Mouse (Mus musculus) heart, embryonic 12.5 days (tissue): ENCODE data around the gene Pnpla5. TPM values are rescaled to one million over a fixed set of nuclear protein-coding genes. Genes with fewer than 3 reads are reported as not detected.

Experiments used
- ATAC-seq: fragments of 200-750 bp; cut with Nextera tagmentation; 2 replicates; pipeline ENCODE4 v1.8.0; 2017; ENCODE audit warnings: moderate TSS enrichment, moderate library complexity; ENCODE audit not compliant: insufficient number of reproducible peaks, low FRiP score
- H3K27ac ChIP-seq: fragments of 300-500 bp; sonication (generic); 2 replicates; pipeline ENCODE4 v1.5.1; 2016; ENCODE audit warnings: mild to moderate bottlenecking, moderate library complexity; ENCODE audit not compliant: poor library complexity, severe bottlenecking
- H3K27me3 ChIP-seq: fragments of 300-500 bp; sonication (generic); replicated peaks from 2 replicates; pipeline ENCODE4 v1.6.1; 2016; ENCODE audit warnings: mild to moderate bottlenecking, moderate library complexity
- H3K36me3 ChIP-seq: fragments of 300-500 bp; sonication (generic); 2 replicates; pipeline ENCODE4 v1.6.1; 2016; ENCODE audit warnings: mild to moderate bottlenecking, moderate library complexity
- H3K4me1 ChIP-seq: fragments of 300-500 bp; sonication (generic); replicated peaks from 2 replicates; pipeline ENCODE4 v1.6.1; 2016; ENCODE audit warnings: mild to moderate bottlenecking
- H3K4me2 ChIP-seq: fragments of 300-500 bp; sonication (generic); 2 replicates; pipeline ENCODE4 v1.6.1; 2016; ENCODE audit warnings: mild to moderate bottlenecking, moderate library complexity
- H3K4me3 ChIP-seq: fragments of 300-500 bp; sonication (generic); 2 replicates; pipeline ENCODE4 v1.5.1; 2016; ENCODE audit warnings: mild to moderate bottlenecking
- H3K9ac ChIP-seq: fragments of 300-500 bp; sonication (generic); 2 replicates; pipeline ENCODE4 v1.6.1; 2016; ENCODE audit warnings: mild to moderate bottlenecking, moderate library complexity
- H3K9me3 ChIP-seq: fragments of 300-500 bp; sonication (generic); replicated peaks from 2 replicates; pipeline ENCODE4 v1.6.1; 2016; ENCODE audit warnings: mild to moderate bottlenecking, moderate library complexity
- WGBS: fragments of 180-500 bp; shearing (Covaris S2); methylation state at CpG from one replicate; pipeline ENCODE4 v1.1.7; 2016; 5-methylcytosine and 5-hydroxymethylcytosine counted together
- polyA plus RNA-seq: library from polyadenylated mRNA; unstranded; fragments of >200 nt; fragmentation: Nextera tagmentation; extraction: Ambion mirVana; gene quantifications from 2 replicates; pipeline ENCODE4 v1.2.1, GENCODE M21; 2016

Gene Pnpla5
- polyA plus RNA-seq, 1 experiment from 2014 or later = not detected

- no peak for ATAC-seq
- 24% methylated on average over 12 of the region's 12 CpGs for WGBS
These were observed 36.6 kb downstream of the Pnpla5 start for GRCm38 (mm10) chr15:84086364-84086763.

GRCm38 (mm10) chr15:84080069-84080468 lies 42.9 kb downstream of the Pnpla5 start:
- Histone ChIP-seq H3K27ac (no peak overlapping the region), H3K4me3 (no peak overlapping the region), H3K9me3 (no peaks in the 10 kb centered on the region), H3K27me3 (peaks cover 33% of the 10 kb centered on the region), H3K4me1 (no peaks in the 10 kb centered on the region), H3K9ac (no peak overlapping the region), H3K36me3 (no peaks in the 10 kb centered on the region), H3K4me2 (no peak overlapping the region)
- WGBS = 32% methylated on average over 7 of the region's 7 CpGs
- no peak for ATAC-seq

More at GRCm38 (mm10) chr15:84086364-84086763, 36.6 kb downstream of the Pnpla5 start:
- Histone ChIP-seq H3K4me2 (no peak overlapping the region), H3K4me1 (no peaks in the 10 kb centered on the region), H3K9ac (no peak overlapping the region), H3K4me3 (no peak overlapping the region), H3K36me3 (no peaks in the 10 kb centered on the region), H3K9me3 (no peaks in the 10 kb centered on the region), H3K27ac (no peak overlapping the region), H3K27me3 (peaks cover 42% of the 10 kb centered on the region)

GRCm38 (mm10) chr15:84079519-84079918 lies 43.5 kb downstream of the Pnpla5 start:
- 0 out of 2 replicates have a peak, but pooled peaks cover 2% of the 10 kb centered on the region for H3K4me1 ChIP-seq
- H3K27ac ChIP-seq = no peak overlapping the region
- H3K27me3 ChIP-seq = peaks cover 39% of the 10 kb centered on the region
- no peaks in the 10 kb centered on the region for H3K36me3 ChIP-seq
- 77% methylated on average over 2 of the region's 2 CpGs for WGBS
- H3K4me3 ChIP-seq = no peak overlapping the region
- no peak overlapping the region for H3K4me2 ChIP-seq
- H3K9me3 ChIP-seq = no peaks in the 10 kb centered on the region
- ATAC-seq = no peak
- no peak overlapping the region for H3K9ac ChIP-seq

- Histone ChIP-seq H3K36me3 (no peaks in the 10 kb centered on the region), H3K9ac (no peak overlapping the region), H3K4me2 (no peak overlapping the region), H3K9me3 (no peaks in the 10 kb centered on the region), H3K27me3 (peaks cover 46% of the 10 kb centered on the region), H3K4me3 (no peak overlapping the region), H3K4me1 (0 out of 2 replicates have a peak, but pooled peaks cover 5% of the 10 kb centered on the region), H3K27ac (no peak overlapping the region)
- no peak for ATAC-seq
- WGBS = 76% methylated on average over 13 of the region's 13 CpGs
These were observed 44.3 kb downstream of the Pnpla5 start for GRCm38 (mm10) chr15:84078667-84079066.

- no peak for ATAC-seq
- Histone ChIP-seq H3K4me2 (no peak overlapping the region), H3K4me3 (no peak overlapping the region), H3K27me3 (peaks cover 61% of the 10 kb centered on the region), H3K27ac (no peak overlapping the region), H3K36me3 (no peaks in the 10 kb centered on the region), H3K9me3 (no peaks in the 10 kb centered on the region), H3K9ac (no peak overlapping the region), H3K4me1 (0 out of 2 replicates have a peak, but pooled peaks cover 5% of the 10 kb centered on the region)
- WGBS = 59% methylated on average over 17 of the region's 17 CpGs
These were observed 45.8 kb downstream of the Pnpla5 start for GRCm38 (mm10) chr15:84077151-84077550.

GRCm38 (mm10) chr15:84074705-84075185 lies 48.2 kb downstream of the Pnpla5 start:
- Histone ChIP-seq H3K9ac (no peak overlapping the region), H3K27me3 (peaks cover 83% of the 10 kb centered on the region), H3K4me3 (no peak overlapping the region), H3K9me3 (no peaks in the 10 kb centered on the region), H3K4me1 (0 out of 2 replicates have a peak, but pooled peaks cover 5% of the 10 kb centered on the region), H3K27ac (no peak overlapping the region), H3K4me2 (no peak overlapping the region), H3K36me3 (no peaks in the 10 kb centered on the region)
- ATAC-seq = no peak
- WGBS = 21% methylated on average over 17 of the region's 17 CpGs

GRCm38 (mm10) chr15:84073911-84074704 lies 48.9 kb downstream of the Pnpla5 start:
- WGBS = 8% methylated on average over 15 of the region's 15 CpGs
- H3K27me3 ChIP-seq = peaks cover 83% of the 10 kb centered on the region

GRCm38 (mm10) chr15:84073058-84073457 lies 49.9 kb downstream of the Pnpla5 start:
- H3K36me3 ChIP-seq = no peaks in the 10 kb centered on the region
- no peak overlapping the region for H3K4me3 ChIP-seq
- ATAC-seq = no peak
- H3K4me1 ChIP-seq = 0 out of 2 replicates have a peak, but pooled peaks cover 5% of the 10 kb centered on the region
- no peak overlapping the region for H3K27ac ChIP-seq
- peaks cover 89% of the 10 kb centered on the region for H3K27me3 ChIP-seq
- WGBS = 18% methylated on average over 8 of the region's 8 CpGs
- no peak overlapping the region for H3K9ac ChIP-seq
- H3K4me2 ChIP-seq = no peak overlapping the region
- H3K9me3 ChIP-seq = no peaks in the 10 kb centered on the region

More at GRCm38 (mm10) chr15:84073911-84074704, 48.9 kb downstream of the Pnpla5 start:
- H3K9me3 ChIP-seq = no peaks in the 10 kb centered on the region
- no peak overlapping the region for H3K9ac ChIP-seq
- no peak overlapping the region for H3K27ac ChIP-seq
- H3K4me2 ChIP-seq = peak overlapping the region; percentile 31; the same call in 1 of the 2 replicates
- ATAC-seq = no peak
- 0 out of 2 replicates have a peak, but pooled peaks cover 5% of the 10 kb centered on the region for H3K4me1 ChIP-seq
- H3K36me3 ChIP-seq = no peaks in the 10 kb centered on the region
- H3K4me3 ChIP-seq = no peak overlapping the region

GRCm38 (mm10) chr15:84072226-84072625 lies 50.7 kb downstream of the Pnpla5 start:
- 33% methylated on average over 7 of the region's 7 CpGs for WGBS
- H3K27ac ChIP-seq = no peak overlapping the region
- H3K4me1 ChIP-seq = 0 out of 2 replicates have a peak, but pooled peaks cover 5% of the 10 kb centered on the region
- peaks cover 97% of the 10 kb centered on the region for H3K27me3 ChIP-seq
- H3K9ac ChIP-seq = no peak overlapping the region
- no peak for ATAC-seq
- no peaks in the 10 kb centered on the region for H3K9me3 ChIP-seq
- H3K4me3 ChIP-seq = no peak overlapping the region
- H3K36me3 ChIP-seq = no peaks in the 10 kb centered on the region
- H3K4me2 ChIP-seq = no peak overlapping the region

GRCm38 (mm10) chr15:84070116-84070676 lies 52.8 kb downstream of the Pnpla5 start:
- Histone ChIP-seq H3K9me3 (peaks cover 6% of the 10 kb centered on the region), H3K4me3 (no peak overlapping the region), H3K9ac (no peak overlapping the region), H3K4me2 (peak overlapping the region; percentile 28), H3K27ac (no peak overlapping the region), H3K27me3 (peaks cover 95% of the 10 kb centered on the region), H3K4me1 (0 out of 2 replicates have a peak, but pooled peaks cover 5% of the 10 kb centered on the region), H3K36me3 (no peaks in the 10 kb centered on the region)
- ATAC-seq = no peak
- WGBS = 2% methylated on average over 13 of the region's 13 CpGs

GRCm38 (mm10) chr15:84069455-84070050 lies 53.4 kb downstream of the Pnpla5 start:
- Histone ChIP-seq H3K9me3 (peaks cover 6% of the 10 kb centered on the region), H3K9ac (no peak overlapping the region), H3K36me3 (no peaks in the 10 kb centered on the region), H3K4me1 (0 out of 2 replicates have a peak, but pooled peaks cover 8% of the 10 kb centered on the region), H3K4me3 (no peak overlapping the region), H3K27me3 (peaks cover 94% of the 10 kb centered on the region), H3K4me2 (peak overlapping the region; percentile 28), H3K27ac (no peak overlapping the region)
- 9% methylated on average over 16 of the region's 16 CpGs for WGBS
- no peak for ATAC-seq
